Mouse (Mus musculus) forebrain, embryonic 14.5 days (tissue): ENCODE measurements at regions not wholly inside any gene's neighbourhood (a gene's known extent, or its start where the extent isn't known, plus 50 kb on each side); places are given as distances from the start of the nearest gene placed in this dataset.
A peak's percentile ranks its signal among the peaks of the same experiment; 100 is the strongest.

Experiments
- ATAC-seq: fragments of 200-750 bp; cut with Nextera tagmentation; 2 replicates; pipeline ENCODE4 v1.8.0; 2017; ENCODE audit warnings: mild to moderate bottlenecking, moderate library complexity
- DNase-seq: peaks from one replicate; pipeline ENCODE4 v3.0.0-alpha.2; 2015; ENCODE audit warnings: low spot score
- H3K27ac ChIP-seq: fragments of 300-500 bp; sonication (generic); 2 replicates; pipeline ENCODE4 v1.5.1; 2014; ENCODE audit warnings: low read depth, mild to moderate bottlenecking, control low read depth, low read length, moderate library complexity
- H3K27me3 ChIP-seq: fragments of 300-500 bp; sonication (generic); replicated peaks from 2 replicates; pipeline ENCODE4 v1.6.1; 2014; ENCODE audit warnings: low read length, control low read depth, mixed read lengths; ENCODE audit not compliant: control insufficient read depth, insufficient read depth
- H3K36me3 ChIP-seq: fragments of 300-500 bp; sonication (generic); 2 replicates; pipeline ENCODE4 v1.6.1; 2014; ENCODE audit warnings: low read length, control low read depth; ENCODE audit not compliant: control insufficient read depth, insufficient read depth
- H3K4me1 ChIP-seq: fragments of 300-500 bp; sonication (generic); 2 replicates; pipeline ENCODE4 v1.6.1; 2014; ENCODE audit warnings: antibody characterized with exemption, low read length, control low read depth; ENCODE audit not compliant: control insufficient read depth, insufficient read depth
- H3K4me2 ChIP-seq: fragments of 300-500 bp; sonication (generic); 2 replicates; pipeline ENCODE4 v1.6.1; 2014; ENCODE audit warnings: mild to moderate bottlenecking, control low read depth, low read length
- H3K4me3 ChIP-seq: fragments of 300-500 bp; sonication (generic); 2 replicates; pipeline ENCODE4 v1.5.1; 2014; ENCODE audit warnings: low read depth, low read length, control low read depth
- H3K9ac ChIP-seq: fragments of 300-500 bp; sonication (generic); 2 replicates; pipeline ENCODE4 v1.6.1; 2014; ENCODE audit warnings: mild to moderate bottlenecking, low read length, control low read depth, moderate library complexity
- H3K9me3 ChIP-seq: fragments of 300-500 bp; sonication (generic); replicated peaks from 2 replicates; pipeline ENCODE4 v1.6.1; 2016; ENCODE audit warnings: low read length, control low read depth, mixed read lengths; ENCODE audit not compliant: control insufficient read depth
- WGBS: fragments of 180-500 bp; shearing (Covaris S2); extraction: QIAGEN DNeasy Blood & Tissue Kit; methylation state at CpG from one replicate; pipeline ENCODE4 v1.1.7; 2014; 5-methylcytosine and 5-hydroxymethylcytosine counted together

DNA sequence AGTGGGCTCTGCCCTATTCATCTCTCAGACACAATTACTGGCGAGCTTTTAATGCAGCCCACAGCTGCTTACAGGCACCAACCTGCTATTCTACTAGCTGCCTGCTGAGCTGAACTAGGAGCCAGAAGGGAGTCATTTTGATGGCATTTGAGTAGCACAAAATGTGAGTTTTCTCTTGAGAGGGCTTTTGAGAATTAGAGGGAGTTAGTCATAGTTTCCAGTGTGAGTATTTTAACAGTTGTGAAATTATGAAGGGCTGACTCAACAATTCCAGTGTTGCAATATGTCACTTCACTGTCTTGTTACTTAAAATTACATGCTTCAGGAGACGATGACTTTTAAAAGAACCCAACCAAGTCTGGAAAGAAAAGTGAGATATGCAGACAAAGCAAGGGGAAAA is 54.4 kb upstream of the Ly86 start:
- WGBS: 12% methylated on average over 2 of the region's 2 CpGs
- Histone ChIP-seq H3K27me3 (no peaks in the 10 kb centered on the region), H3K4me2 (no peak overlapping the region), H3K9ac (no peak overlapping the region), H3K4me3 (no peak overlapping the region), H3K36me3 (no peaks in the 10 kb centered on the region), H3K27ac (no peak overlapping the region), H3K4me1 (peaks cover 3% of the 10 kb centered on the region; the same call in 1 of the 2 replicates), H3K9me3 (no peaks in the 10 kb centered on the region; the same call in 1 of the 2 replicates)
- ATAC-seq (no peak), DNase-seq (peak; percentile 37)

DNA sequence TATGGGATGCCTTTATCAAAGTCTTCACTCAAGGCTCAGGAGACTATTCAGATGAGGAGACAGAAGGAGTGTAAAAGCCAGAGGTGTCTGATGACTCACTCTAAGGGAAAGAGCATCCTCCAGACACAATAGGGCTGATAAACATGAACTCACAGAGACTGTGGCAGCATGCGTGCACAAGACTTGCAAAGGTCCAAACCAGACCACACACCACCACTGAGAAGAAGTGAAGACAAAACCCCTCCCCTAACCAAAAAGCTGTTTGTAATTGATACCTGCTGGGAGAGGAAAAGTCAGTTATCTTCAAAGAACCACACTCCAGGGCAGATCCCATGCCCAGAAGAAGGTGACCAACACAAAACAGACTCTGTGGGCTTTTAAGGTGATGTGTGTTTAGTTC is 56.0 kb upstream of the Ly86 start:
- Histone ChIP-seq H3K9me3 (no peaks in the 10 kb centered on the region; the same call in 1 of the 2 replicates), H3K27me3 (no peaks in the 10 kb centered on the region), H3K36me3 (no peaks in the 10 kb centered on the region), H3K27ac (no peak overlapping the region), H3K9ac (no peak overlapping the region), H3K4me2 (no peak overlapping the region), H3K4me1 (peaks cover 3% of the 10 kb centered on the region; the same call in 1 of the 2 replicates), H3K4me3 (no peak overlapping the region)
- ATAC-seq (no peak), DNase-seq (no peak)
- 76% methylated on average over 1 of the region's 1 CpGs for WGBS

DNA sequence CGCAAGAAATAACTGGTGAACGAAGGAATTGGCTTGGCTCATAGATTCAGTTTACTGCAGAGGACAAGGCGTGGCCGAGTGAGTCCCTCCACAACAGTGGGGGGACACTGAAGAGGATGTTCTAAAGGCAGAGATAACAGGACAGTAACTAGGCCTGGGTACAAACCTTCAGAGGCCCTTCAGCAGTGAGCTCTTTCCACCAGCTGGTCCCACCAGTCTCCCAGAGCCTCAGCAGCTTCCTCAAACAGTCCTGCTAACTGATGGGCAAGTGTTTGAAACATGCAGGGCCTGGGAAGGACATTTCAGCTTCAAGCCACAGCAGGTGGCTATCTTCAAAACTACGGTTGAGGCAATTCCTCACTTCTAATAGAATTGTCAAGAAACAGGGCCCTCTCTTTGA is 62.5 kb upstream of the Ly86 start:
- H3K27me3 ChIP-seq: no peaks in the 10 kb centered on the region
- no peaks in the 10 kb centered on the region for H3K4me1 ChIP-seq
- WGBS: 91% methylated on average over 5 of the region's 5 CpGs

DNA sequence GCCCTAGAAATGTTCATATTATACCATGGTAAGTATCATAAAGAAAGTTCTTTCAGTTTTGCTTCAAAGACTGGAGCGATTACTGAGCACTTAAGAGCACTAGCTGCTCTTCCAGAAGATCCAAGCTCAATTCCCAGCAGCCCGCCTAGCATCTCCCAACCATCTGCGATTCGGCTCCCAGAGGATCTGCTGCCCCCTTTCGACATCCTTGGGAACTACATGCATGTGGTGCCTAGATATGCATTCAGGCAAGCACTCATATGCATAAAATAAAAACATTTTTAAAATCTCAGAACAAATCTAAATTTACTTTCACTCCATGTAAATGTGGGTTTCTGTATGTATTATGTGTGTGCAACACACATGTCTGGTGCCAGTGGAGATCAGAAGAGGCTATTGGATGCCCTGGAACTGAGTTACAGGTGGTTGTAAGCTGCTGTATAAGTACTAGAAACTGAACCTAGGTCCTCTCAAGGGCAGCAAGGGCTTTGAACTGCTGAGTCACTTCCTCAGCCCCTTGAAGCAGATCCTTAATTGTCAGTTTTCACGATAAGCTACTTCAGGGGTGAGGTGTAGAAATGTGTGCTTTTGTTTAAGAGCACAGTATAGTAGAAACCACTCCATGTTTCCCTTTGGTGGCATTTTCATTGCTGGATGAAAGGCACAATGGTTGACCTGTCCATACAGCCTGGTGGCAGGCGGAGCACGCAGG is 65.8 kb upstream of the Ly86 start:
- Histone ChIP-seq H3K4me3 (no peak overlapping the region), H3K27ac (no peak overlapping the region), H3K27me3 (no peaks in the 10 kb centered on the region), H3K36me3 (no peaks in the 10 kb centered on the region), H3K4me1 (no peaks in the 10 kb centered on the region), H3K4me2 (no peak overlapping the region), H3K9ac (no peak overlapping the region), H3K9me3 (no peaks in the 10 kb centered on the region)
- WGBS: 94% methylated on average over 8 of the region's 8 CpGs
- DNase-seq (no peak), ATAC-seq (no peak)

More for the DNA sequence above, 62.5 kb upstream of the Ly86 start:
- no peak overlapping the region for H3K9ac ChIP-seq
- DNase-seq (no peak), ATAC-seq (no peak)
- no peak overlapping the region for H3K27ac ChIP-seq
- H3K36me3 ChIP-seq: no peaks in the 10 kb centered on the region
- no peaks in the 10 kb centered on the region for H3K9me3 ChIP-seq
- H3K4me3 ChIP-seq: no peak overlapping the region
- no peak overlapping the region for H3K4me2 ChIP-seq

DNA sequence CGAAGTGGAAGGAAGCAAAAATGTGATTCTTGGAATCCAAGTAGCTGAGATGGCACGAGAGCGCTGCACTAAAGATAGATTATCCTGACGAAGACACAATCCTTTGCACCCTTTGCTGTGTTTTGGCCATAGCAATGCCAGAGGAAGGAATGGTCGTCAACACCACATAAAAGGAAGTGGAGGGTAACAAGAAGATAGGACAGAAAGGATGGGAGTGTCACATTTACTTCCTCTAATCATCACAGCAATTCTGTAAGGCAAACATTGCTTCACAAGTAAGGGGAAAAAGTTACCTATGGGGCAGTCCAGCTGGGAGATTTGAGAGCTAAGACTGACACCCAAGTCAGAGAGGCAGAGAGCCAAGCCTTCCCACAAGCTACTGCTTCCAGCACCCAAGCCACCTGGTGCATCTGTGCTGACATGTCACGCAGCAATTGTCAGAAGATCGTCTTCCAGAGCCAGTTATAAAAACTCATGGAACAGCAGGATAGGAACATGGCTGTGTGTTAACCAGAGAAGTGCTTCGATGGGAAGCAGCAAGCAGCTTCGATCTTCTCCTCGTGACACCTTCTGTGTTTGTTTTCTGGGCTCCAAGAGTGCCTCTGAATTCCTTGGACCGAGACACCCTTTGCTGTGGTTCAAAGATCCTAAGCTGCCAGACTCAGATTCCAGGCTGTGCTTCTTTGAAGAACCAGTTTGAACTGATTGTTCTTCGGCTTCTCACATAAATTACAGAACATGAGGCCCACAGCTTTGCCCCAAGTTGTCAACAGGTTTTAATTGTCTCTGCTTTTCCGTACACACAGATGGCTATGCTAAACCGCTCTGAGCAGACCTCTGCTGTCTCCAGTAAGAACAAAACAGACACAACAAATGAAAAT is 95.2 kb upstream of the Ly86 start:
- WGBS: 72% methylated on average over 14 of the region's 14 CpGs
- H3K9me3 ChIP-seq: no peaks in the 10 kb centered on the region
- H3K4me3 ChIP-seq: no peak overlapping the region
- H3K4me2 ChIP-seq: no peak overlapping the region
- no peak overlapping the region for H3K9ac ChIP-seq
- ATAC-seq: no peak
- no peaks in the 10 kb centered on the region for H3K4me1 ChIP-seq
- peak; percentile 34 for DNase-seq
- no peaks in the 10 kb centered on the region for H3K36me3 ChIP-seq
- H3K27ac ChIP-seq: no peak overlapping the region
- no peaks in the 10 kb centered on the region for H3K27me3 ChIP-seq

DNA sequence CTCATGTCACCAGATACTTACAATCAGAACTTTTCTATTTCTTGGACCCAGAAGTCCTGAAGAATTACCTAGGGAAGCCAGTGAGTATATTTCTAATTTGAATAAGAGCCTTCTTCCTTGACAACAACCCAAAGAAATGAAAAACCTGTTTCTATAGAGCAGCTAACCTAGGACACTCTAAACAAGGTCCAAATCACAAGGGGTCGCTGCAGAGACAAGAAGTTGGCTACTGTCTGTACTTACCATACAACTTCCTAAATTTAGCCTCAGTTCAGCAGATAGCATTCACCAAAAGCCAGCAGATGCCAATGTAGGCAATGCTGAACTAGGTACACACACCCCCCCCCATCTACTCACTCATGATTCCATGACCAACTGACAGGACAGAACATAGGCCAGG is 96.3 kb upstream of the Ly86 start:
- Histone ChIP-seq H3K4me2 (no peak overlapping the region), H3K9me3 (no peaks in the 10 kb centered on the region), H3K27ac (no peak overlapping the region), H3K9ac (no peak overlapping the region), H3K36me3 (no peaks in the 10 kb centered on the region), H3K4me3 (no peak overlapping the region), H3K4me1 (no peaks in the 10 kb centered on the region), H3K27me3 (no peaks in the 10 kb centered on the region)
- WGBS: 93% methylated on average over 1 of the region's 1 CpGs
- no peak for DNase-seq
- ATAC-seq: no peak

DNA sequence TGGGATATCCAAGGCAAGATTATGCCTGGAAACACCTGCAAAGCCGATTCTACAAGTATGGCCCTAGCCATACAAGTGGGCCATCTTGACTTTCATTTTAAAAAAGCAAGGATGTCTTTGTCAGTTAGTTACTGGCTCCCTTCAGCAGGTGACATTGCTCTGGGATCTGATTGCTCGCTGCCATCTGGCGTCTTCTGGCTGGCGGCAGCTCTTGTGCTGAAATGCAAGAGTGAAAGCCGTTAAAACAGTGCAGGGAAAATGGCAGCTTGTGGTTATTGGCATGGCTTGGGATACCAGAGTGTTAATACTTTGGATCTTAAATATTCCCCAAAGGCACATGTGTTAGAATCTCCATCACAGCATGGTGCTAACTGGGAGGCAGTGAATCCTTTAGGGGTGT is 105.0 kb upstream of the Ly86 start:
- no peak overlapping the region for H3K4me2 ChIP-seq
- no peaks in the 10 kb centered on the region for H3K9me3 ChIP-seq
- peak; percentile 71 for DNase-seq
- ATAC-seq: peak; percentile 62; the same call in 1 of the 2 replicates
- H3K4me1 ChIP-seq: no peaks in the 10 kb centered on the region
- H3K27me3 ChIP-seq: no peaks in the 10 kb centered on the region
- H3K36me3 ChIP-seq: no peaks in the 10 kb centered on the region
- 78% methylated on average over 5 of the region's 5 CpGs for WGBS
- H3K9ac ChIP-seq: no peak overlapping the region
- no peak overlapping the region; the same call in 1 of the 2 replicates for H3K27ac ChIP-seq
- H3K4me3 ChIP-seq: no peak overlapping the region

DNA sequence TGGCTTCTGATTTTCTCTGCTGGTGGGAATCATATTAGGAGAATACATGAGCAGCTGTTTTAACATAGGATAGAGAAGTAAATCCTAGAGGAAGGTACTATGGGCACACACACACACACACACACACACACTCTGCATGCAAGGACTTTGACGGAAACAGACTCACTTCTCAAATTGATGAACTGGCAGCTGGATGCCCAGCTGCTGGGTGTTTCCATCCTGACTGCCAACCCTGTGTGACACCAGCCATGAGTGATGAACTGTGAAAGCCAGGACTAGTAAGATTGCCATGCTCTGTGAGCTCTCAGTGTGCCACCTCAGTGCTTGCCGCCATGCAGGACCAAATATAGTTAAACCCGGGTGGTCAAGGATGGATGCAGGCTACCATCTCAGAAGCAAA is 107.7 kb upstream of the Ly86 start:
- ATAC-seq (no peak), DNase-seq (no peak)
- no peaks in the 10 kb centered on the region for H3K9me3 ChIP-seq
- no peak overlapping the region for H3K27ac ChIP-seq
- H3K9ac ChIP-seq: no peak overlapping the region
- 92% methylated on average over 3 of the region's 3 CpGs for WGBS
- no peaks in the 10 kb centered on the region for H3K27me3 ChIP-seq
- H3K4me3 ChIP-seq: no peak overlapping the region
- no peaks in the 10 kb centered on the region for H3K4me1 ChIP-seq
- no peaks in the 10 kb centered on the region for H3K36me3 ChIP-seq
- H3K4me2 ChIP-seq: no peak overlapping the region

DNA sequence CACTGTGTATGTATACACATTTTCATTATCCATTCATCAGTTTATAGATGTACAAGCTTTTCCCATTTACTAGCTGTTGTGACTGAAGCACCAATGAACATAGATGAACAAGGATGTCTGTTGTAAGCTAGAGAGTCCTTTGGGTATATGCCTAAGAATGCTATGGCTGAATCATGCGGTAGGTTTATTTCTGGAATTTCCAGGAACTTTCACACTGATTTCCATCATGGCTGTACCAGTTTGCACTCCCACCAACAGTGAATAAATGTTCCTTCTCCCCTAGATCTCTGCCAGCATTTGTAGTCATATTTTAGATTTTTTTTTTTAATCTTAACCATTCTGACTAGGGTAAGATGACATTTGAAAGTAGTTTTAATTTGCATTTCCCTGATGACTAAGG is 119.2 kb upstream of the Ly86 start:
- no peak for ATAC-seq
- 97% methylated on average over 1 of the region's 1 CpGs for WGBS

More for the DNA sequence above, 119.2 kb upstream of the Ly86 start:
- Histone ChIP-seq H3K27ac (no peak overlapping the region), H3K4me2 (no peak overlapping the region), H3K4me1 (no peaks in the 10 kb centered on the region), H3K9me3 (no peaks in the 10 kb centered on the region), H3K9ac (no peak overlapping the region), H3K27me3 (no peaks in the 10 kb centered on the region), H3K4me3 (no peak overlapping the region), H3K36me3 (no peaks in the 10 kb centered on the region)
- no peak for DNase-seq
